ENCODE assay signal across 12 mouse cellular contexts in the genomic region with DNA sequence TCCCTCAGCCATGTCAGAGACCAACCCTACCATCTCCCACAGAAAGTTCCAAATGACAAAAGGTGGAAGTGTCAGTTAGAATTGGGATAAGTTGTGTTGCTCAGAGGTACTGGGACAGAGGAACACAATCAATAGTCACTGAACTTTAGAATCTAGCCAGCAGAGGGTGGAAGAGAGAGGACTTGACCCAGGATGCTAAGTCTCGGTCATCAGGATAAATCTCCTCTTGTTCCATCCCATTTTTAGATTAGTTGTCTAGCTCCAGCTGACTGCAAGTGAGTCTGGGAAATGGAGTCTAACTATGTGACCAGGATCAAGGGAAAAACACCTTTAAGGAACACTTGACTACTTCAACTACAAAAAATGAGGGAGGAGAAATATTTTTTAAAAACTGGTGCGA.
DNase-seq lines count a peak whose midpoint lies in the region; TF ChIP-seq lines count a peak whose summit lies in the region.
"Had no signal": no experiment of that assay in that cellular context is flagged by ENCODE, and none has a peak within 500 bp of the region (broad histone marks: within the 10 kb centered on the region; RNA-seq: fewer than 3 reads in every experiment).

No protein-coding gene starts in this region.

- no peak overlapping the region for H3K4me3 ChIP-seq in kidney, adult 2 months (ENCODE audit: insufficient read depth, low read depth, low read length)
- H3K4me3 ChIP-seq in limb, embryonic 10.5 days, result no peak overlapping the region
- H3K4me3 ChIP-seq: forebrain, embryonic 10.5 days; liver, embryonic 15.5 days; midbrain, embryonic 15.5 days had no signal

- H3K36me3 ChIP-seq in kidney, adult 2 months (ENCODE audit: control insufficient read depth, insufficient read depth, low read length), result no peaks in the 10 kb centered on the region
- no peaks in the 10 kb centered on the region for H3K36me3 ChIP-seq in limb, embryonic 10.5 days
- H3K36me3 ChIP-seq: forebrain, embryonic 10.5 days; liver, embryonic 15.5 days; midbrain, embryonic 15.5 days had no signal

- H3K27me3 ChIP-seq in kidney, adult 2 months (replicated peaks; ENCODE audit: control insufficient read depth, insufficient read depth, low read length), result no peaks in the 10 kb centered on the region
- H3K27me3 ChIP-seq in limb, embryonic 10.5 days (ENCODE audit: low read depth, poor library complexity, severe bottlenecking), result no peaks in the 10 kb centered on the region
- H3K27me3 ChIP-seq: liver, embryonic 15.5 days; midbrain, embryonic 15.5 days had no signal

- H3K27ac ChIP-seq in kidney, adult 2 months (ENCODE audit: insufficient read depth, low read depth, low read length), result no peak overlapping the region
- H3K27ac ChIP-seq in limb, embryonic 10.5 days, result no peak overlapping the region
- H3K27ac ChIP-seq: forebrain, embryonic 10.5 days; liver, embryonic 15.5 days; midbrain, embryonic 15.5 days had no signal

- no peaks in the 10 kb centered on the region for H3K4me1 ChIP-seq in kidney, adult 2 months (ENCODE audit: control insufficient read depth, insufficient read depth, low read length)
- H3K4me1 ChIP-seq in limb, embryonic 10.5 days, result peaks cover 6% of the 10 kb centered on the region
- H3K4me1 ChIP-seq: liver, embryonic 15.5 days; midbrain, embryonic 15.5 days had no signal

- no peak for TF ChIP-seq POLR2A in kidney, adult 2 months (IDR thresholded peaks at IDR 0.05; ENCODE audit: low read depth, low read length)

- 56% methylated on average over 2 of the region's 2 CpGs for WGBS in kidney, adult 2 months
- WGBS in limb, embryonic 10.5 days, result 78% methylated on average over 2 of the region's 2 CpGs

- peak; percentile 25 for DNase-seq in adrenal gland, postnatal 10 days
- DNase-seq in adrenal gland, postnatal 4 days (ENCODE audit: low spot score in 2 of 2), result no peak
- DNase-seq in kidney, adult 2 months, result peak; percentile 69
- DNase-seq in kidney, postnatal 4 days, result no peak
- DNase-seq in ES-CJ7 (ENCODE audit: low read depth, low spot score), result peak; percentile 11
- peak; percentile 31 to 59 for DNase-seq in kidney, postnatal 36 days
- no peak for DNase-seq in limb, embryonic 10.5 days (ENCODE audit: low spot score)
- no peak for DNase-seq in ovary, postnatal 36 days (ENCODE audit: low spot score)
- DNase-seq: cerebellum, adult 8-10 months had no signal

- no peaks in the 10 kb centered on the region for H3K9me3 ChIP-seq in limb, embryonic 10.5 days (replicated peaks)
- H3K9me3 ChIP-seq: forebrain, embryonic 10.5 days; liver, embryonic 15.5 days; midbrain, embryonic 15.5 days had no signal

- peak; percentile 31; the same call in 1 of the 2 replicates for TF ChIP-seq CTCF in kidney, adult 2 months (conservative IDR thresholded peaks at IDR 0.05; ENCODE audit: insufficient read depth, insufficient read length, low read depth, low read length)

Comparison
In these comparisons a context has a peak if more than half of its experiments do, and no peak if none do; other contexts are left out.
1. DNase-seq: peak in adrenal gland, postnatal 10 days (single experiment), kidney, adult 2 months (single experiment), ES-CJ7 (single experiment) and kidney, postnatal 36 days (2 of 2); none in adrenal gland, postnatal 4 days (0 of 2), kidney, postnatal 4 days (0 of 2), limb, embryonic 10.5 days (single experiment) and ovary, postnatal 36 days (single experiment).